Mouse (Mus musculus) lung, postnatal 0 days (tissue): ENCODE data around the gene Fbln2. TPM values are rescaled to one million over a fixed set of nuclear protein-coding genes. Genes with fewer than 3 reads are reported as not detected.
"Not testable (repeated sequence)": the region's sequence is repeated elsewhere in the genome, so short reads cannot be mapped to it uniquely, and the experiment has no call there.

Experiments
- ATAC-seq: fragments of 200-750 bp; cut with Nextera tagmentation; 2 replicates; pipeline ENCODE4 v1.8.0; 2017; ENCODE audit warnings: moderate library complexity
- DNase-seq: peaks from one replicate; pipeline ENCODE4 v3.0.0-alpha.2; 2016; ENCODE audit warnings: low spot score
- H3K27ac ChIP-seq: fragments of 300-500 bp; sonication (generic); 2 replicates; pipeline ENCODE4 v1.5.1; 2014; ENCODE audit warnings: antibody characterized with exemption, mild to moderate bottlenecking, low read length, mixed read lengths
- H3K27me3 ChIP-seq: fragments of 300-500 bp; sonication (generic); replicated peaks from 2 replicates; pipeline ENCODE4 v1.6.1; 2014; ENCODE audit warnings: low read length, mixed read lengths; ENCODE audit not compliant: insufficient read depth
- H3K36me3 ChIP-seq: fragments of 300-500 bp; sonication (generic); 2 replicates; pipeline ENCODE4 v1.6.1; 2014; ENCODE audit warnings: low read length, mixed read lengths; ENCODE audit not compliant: insufficient read depth
- H3K4me1 ChIP-seq: fragments of 300-500 bp; sonication (generic); 2 replicates; pipeline ENCODE4 v1.6.1; 2014; ENCODE audit warnings: antibody characterized with exemption, low read depth, low read length, mixed read lengths; ENCODE audit not compliant: insufficient read depth
- H3K4me2 ChIP-seq: fragments of 300-500 bp; sonication (generic); replicated peaks from 2 replicates; pipeline ENCODE4 v1.6.1; 2014; ENCODE audit warnings: low read depth, mild to moderate bottlenecking, low read length, moderate library complexity, mixed read lengths
- H3K4me3 ChIP-seq: fragments of 300-500 bp; sonication (generic); 2 replicates; pipeline ENCODE4 v1.5.1; 2014; ENCODE audit warnings: low read depth, low read length
- H3K9ac ChIP-seq: fragments of 300-500 bp; sonication (generic); replicated peaks from 2 replicates; pipeline ENCODE4 v1.6.1; 2014; ENCODE audit warnings: low read depth, mild to moderate bottlenecking
- H3K9me3 ChIP-seq: fragments of 300-500 bp; sonication (generic); 2 replicates; pipeline ENCODE4 v1.6.1; 2016; ENCODE audit warnings: low read length, mixed read lengths
- CTCF ChIP-seq: IDR thresholded peaks from 2 replicates; pipeline ENCODE4 v1.5.1; 2016; ENCODE audit warnings: antibody characterized with exemption, mild to moderate bottlenecking
- EP300 ChIP-seq: IDR thresholded peaks from 2 replicates; pipeline ENCODE4 v1.6.1; 2016; ENCODE audit warnings: antibody characterized with exemption, mild to moderate bottlenecking, control low read depth
- WGBS: fragments of 180-500 bp; shearing (Covaris S2); extraction: QIAGEN DNeasy Blood & Tissue Kit; methylation state at CpG from one replicate; pipeline ENCODE4 v1.1.7; 2014; 5-methylcytosine and 5-hydroxymethylcytosine counted together
- polyA plus RNA-seq: library from polyadenylated mRNA; unstranded; fragments of >200 nt; fragmentation: Nextera tagmentation; extraction: Ambion mirVana; gene quantifications from 2 replicates; pipeline ENCODE4 v1.2.1, GENCODE M21; 2015

Fbln2 gene
- 63.0 and 63.8 TPM in 2 replicates for polyA plus RNA-seq

GRCm38 (mm10) chr6:91212155-91212554, at the start of gene Fbln2:
Fbln2 (plus strand) TSS chr6:91212455.
- H3K4me1 ChIP-seq = not testable (repeated sequence)

GRCm38 (mm10) chr6:91163195-91163911, 48.9 kb upstream of the Fbln2 start:
- no peak for DNase-seq
- TF ChIP-seq CTCF (no peak), EP300 (no peak)
- no peak overlapping the region for H3K9ac ChIP-seq
- no peaks in the 10 kb centered on the region for H3K36me3 ChIP-seq
- H3K4me2 ChIP-seq = no peak overlapping the region
- H3K27me3 ChIP-seq = no peaks in the 10 kb centered on the region
- H3K9me3 ChIP-seq = no peaks in the 10 kb centered on the region
- no peak overlapping the region for H3K27ac ChIP-seq
- ATAC-seq = no peak
- WGBS = 76% methylated on average over 5 of the region's 5 CpGs
- H3K4me3 ChIP-seq = no peak overlapping the region
- no peaks in the 10 kb centered on the region for H3K4me1 ChIP-seq

More at GRCm38 (mm10) chr6:91212155-91212554, at the start of gene Fbln2:
- Histone ChIP-seq H3K4me3 (peak within 1 kb of the TSS; percentile 15), H3K4me2 (peak within 1 kb of the TSS; percentile 45)
- not testable (repeated sequence) for DNase-seq, H3K27me3 ChIP-seq, ATAC-seq, H3K9me3 ChIP-seq, H3K27ac ChIP-seq, H3K9ac ChIP-seq, H3K36me3 ChIP-seq

GRCm38 (mm10) chr6:91164584-91164983, 47.7 kb upstream of the Fbln2 start:
- Histone ChIP-seq H3K4me1 (no peaks in the 10 kb centered on the region), H3K4me2 (no peak overlapping the region)
- no peak for ATAC-seq

GRCm38 (mm10) chr6:91165210-91165609, 47.0 kb upstream of the Fbln2 start:
- Histone ChIP-seq H3K36me3 (0 out of 2 replicates have a peak, but pooled peaks cover 4% of the 10 kb centered on the region), H3K4me2 (no peak overlapping the region), H3K9ac (0 out of 2 replicates have a peak overlapping the region, but pooled peaks have one; percentile 2), H3K4me1 (no peaks in the 10 kb centered on the region), H3K27ac (no peak overlapping the region), H3K9me3 (no peaks in the 10 kb centered on the region), H3K27me3 (no peaks in the 10 kb centered on the region), H3K4me3 (no peak overlapping the region)
- DNase-seq = peak; percentile 38
- WGBS = 38% methylated on average over 3 of the region's 3 CpGs
- TF ChIP-seq EP300 (no peak), CTCF (peak; percentile 95)
- peak; percentile 29 for ATAC-seq

More at GRCm38 (mm10) chr6:91164584-91164983, 47.7 kb upstream of the Fbln2 start:
- WGBS = 90% methylated on average over 2 of the region's 2 CpGs
- DNase-seq = no peak
- Histone ChIP-seq H3K27ac (no peak overlapping the region), H3K27me3 (no peaks in the 10 kb centered on the region), H3K36me3 (0 out of 2 replicates have a peak, but pooled peaks cover under 1% of the 10 kb centered on the region), H3K4me3 (no peak overlapping the region), H3K9ac (0 out of 2 replicates have a peak overlapping the region, but pooled peaks have one; percentile 2), H3K9me3 (no peaks in the 10 kb centered on the region)
- TF ChIP-seq CTCF (no peak), EP300 (no peak)

- ATAC-seq = peak; percentile 33; the same call in 1 of the 2 replicates
- Histone ChIP-seq H3K27me3 (no peaks in the 10 kb centered on the region), H3K4me2 (no peak overlapping the region), H3K4me1 (no peaks in the 10 kb centered on the region), H3K9ac (no peak overlapping the region), H3K4me3 (no peak overlapping the region), H3K9me3 (no peaks in the 10 kb centered on the region), H3K27ac (no peak overlapping the region), H3K36me3 (0 out of 2 replicates have a peak, but pooled peaks cover 4% of the 10 kb centered on the region)
- 44% methylated on average over 3 of the region's 3 CpGs for WGBS
- DNase-seq = no peak
- TF ChIP-seq EP300 = no peak
- peak; percentile 44 for TF ChIP-seq CTCF
Observed at GRCm38 (mm10) chr6:91167828-91168227, 44.4 kb upstream of the Fbln2 start.

- Histone ChIP-seq H3K36me3 (0 out of 2 replicates have a peak, but pooled peaks cover 4% of the 10 kb centered on the region), H3K9ac (no peak overlapping the region), H3K4me3 (no peak overlapping the region), H3K4me1 (no peaks in the 10 kb centered on the region), H3K27me3 (no peaks in the 10 kb centered on the region), H3K9me3 (no peaks in the 10 kb centered on the region), H3K4me2 (no peak overlapping the region), H3K27ac (no peak overlapping the region)
- ATAC-seq (no peak), DNase-seq (no peak)
- TF ChIP-seq EP300 (no peak), CTCF (no peak)
- 81% methylated on average over 8 of the region's 8 CpGs for WGBS
Observed at GRCm38 (mm10) chr6:91169129-91169528, 43.1 kb upstream of the Fbln2 start.
